Mouse (Mus musculus) liver, embryonic 15.5 days (tissue): ENCODE data around the gene Hspb3. TPM values are rescaled to one million over a fixed set of nuclear protein-coding genes. Genes with fewer than 3 reads are reported as not detected.

Experiments
- ATAC-seq: fragments of 200-750 bp; cut with Nextera tagmentation; 2 replicates; pipeline ENCODE4 v1.8.0; 2017; ENCODE audit warnings: moderate number of reproducible peaks, mild to moderate bottlenecking, moderate library complexity; ENCODE audit not compliant: insufficient read depth
- H3K27ac ChIP-seq: fragments of 300-500 bp; sonication (generic); replicated peaks from 2 replicates; pipeline ENCODE4 v1.5.1; 2015; ENCODE audit warnings: mild to moderate bottlenecking, inconsistent platforms
- H3K27me3 ChIP-seq: fragments of 300-500 bp; sonication (generic); 2 replicates; pipeline ENCODE4 v1.6.1; 2015; ENCODE audit warnings: mild to moderate bottlenecking, inconsistent platforms
- H3K36me3 ChIP-seq: fragments of 300-500 bp; sonication (generic); replicated peaks from 2 replicates; pipeline ENCODE4 v1.6.1; 2015; ENCODE audit warnings: moderate library complexity, mild to moderate bottlenecking, inconsistent platforms
- H3K4me1 ChIP-seq: fragments of 300-500 bp; sonication (generic); replicated peaks from 2 replicates; pipeline ENCODE4 v1.6.1; 2015; ENCODE audit warnings: inconsistent platforms
- H3K4me2 ChIP-seq: fragments of 300-500 bp; sonication (generic); 2 replicates; pipeline ENCODE4 v1.6.1; 2015; ENCODE audit warnings: moderate library complexity, mild to moderate bottlenecking, inconsistent platforms
- H3K4me3 ChIP-seq: fragments of 300-500 bp; sonication (generic); replicated peaks from 2 replicates; pipeline ENCODE4 v1.5.1; 2015; ENCODE audit warnings: mild to moderate bottlenecking, inconsistent platforms
- H3K9ac ChIP-seq: fragments of 300-500 bp; sonication (generic); 2 replicates; pipeline ENCODE4 v1.6.1; 2015; ENCODE audit warnings: moderate library complexity, mild to moderate bottlenecking, inconsistent platforms
- H3K9me3 ChIP-seq: fragments of 300-500 bp; sonication (generic); replicated peaks from 2 replicates; pipeline ENCODE4 v1.6.1; 2016; ENCODE audit warnings: inconsistent platforms
- WGBS: fragments of 180-500 bp; shearing (Covaris S2); methylation state at CpG from one replicate; pipeline ENCODE4 v1.1.7; 2015; ENCODE audit warnings: mixed read lengths; ENCODE audit not compliant: insufficient replicate concordance; 5-methylcytosine and 5-hydroxymethylcytosine counted together
- polyA plus RNA-seq: library from polyadenylated mRNA; unstranded; fragments of >200 nt; fragmentation: Nextera tagmentation; extraction: Ambion mirVana; gene quantifications from 2 replicates; pipeline ENCODE4 v1.2.1, GENCODE M21; 2015

The Hspb3 gene
- polyA plus RNA-seq, 1 experiment from 2014 or later = 1.2 TPM

GRCm38 (mm10) chr13:113682821-113683220 is 19.3 kb upstream of the Hspb3 start:
- Histone ChIP-seq H3K4me3 (no peak overlapping the region), H3K9ac (no peak overlapping the region), H3K4me1 (no peaks in the 10 kb centered on the region), H3K4me2 (no peak overlapping the region), H3K36me3 (no peaks in the 10 kb centered on the region), H3K27ac (no peak overlapping the region), H3K9me3 (no peaks in the 10 kb centered on the region), H3K27me3 (no peaks in the 10 kb centered on the region)
- ATAC-seq = no peak
- WGBS = 74% methylated on average over 5 of the region's 5 CpGs

GRCm38 (mm10) chr13:113680646-113681045 is 17.2 kb upstream of the Hspb3 start:
- Histone ChIP-seq H3K9ac (no peak overlapping the region), H3K4me2 (no peak overlapping the region), H3K27me3 (no peaks in the 10 kb centered on the region), H3K36me3 (no peaks in the 10 kb centered on the region), H3K4me3 (no peak overlapping the region), H3K4me1 (no peaks in the 10 kb centered on the region), H3K27ac (no peak overlapping the region), H3K9me3 (no peaks in the 10 kb centered on the region)
- no peak for ATAC-seq
- 68% methylated on average over 7 of the region's 7 CpGs for WGBS

GRCm38 (mm10) chr13:113669459-113670077 is 6.1 kb upstream of the Hspb3 start:
- Histone ChIP-seq H3K9ac (no peak overlapping the region), H3K36me3 (no peaks in the 10 kb centered on the region), H3K27ac (no peak overlapping the region), H3K27me3 (no peaks in the 10 kb centered on the region), H3K4me1 (no peaks in the 10 kb centered on the region), H3K9me3 (no peaks in the 10 kb centered on the region), H3K4me3 (no peak overlapping the region), H3K4me2 (no peak overlapping the region)
- no peak for ATAC-seq
- 33% methylated on average over 10 of the region's 10 CpGs for WGBS

- H3K27me3 ChIP-seq = no peaks in the 10 kb centered on the region
- H3K9ac ChIP-seq = no peak overlapping the region
- H3K9me3 ChIP-seq = no peaks in the 10 kb centered on the region
- 63% methylated on average over 7 of the region's 7 CpGs for WGBS
- H3K36me3 ChIP-seq = no peaks in the 10 kb centered on the region
- no peak overlapping the region for H3K27ac ChIP-seq
- no peaks in the 10 kb centered on the region for H3K4me1 ChIP-seq
- no peak overlapping the region for H3K4me2 ChIP-seq
- no peak overlapping the region for H3K4me3 ChIP-seq
- no peak for ATAC-seq
Measured at GRCm38 (mm10) chr13:113663883-113664282, 407 bp upstream of the Hspb3 start.

- ATAC-seq = no peak
- Histone ChIP-seq H3K4me1 (no peaks in the 10 kb centered on the region), H3K9ac (no peak overlapping the region), H3K4me2 (no peak overlapping the region), H3K4me3 (no peak overlapping the region), H3K27me3 (no peaks in the 10 kb centered on the region), H3K36me3 (no peaks in the 10 kb centered on the region), H3K9me3 (no peaks in the 10 kb centered on the region), H3K27ac (no peak overlapping the region)
- WGBS = 66% methylated on average over 7 of the region's 7 CpGs
Measured at GRCm38 (mm10) chr13:113661826-113662271, 1.6 kb downstream of the Hspb3 start.

GRCm38 (mm10) chr13:113660576-113661310 is 2.7 kb downstream of the Hspb3 start:
- ATAC-seq = no peak
- Histone ChIP-seq H3K27ac (no peak overlapping the region), H3K9me3 (no peaks in the 10 kb centered on the region), H3K36me3 (no peaks in the 10 kb centered on the region), H3K9ac (no peak overlapping the region), H3K4me1 (no peaks in the 10 kb centered on the region), H3K4me3 (no peak overlapping the region), H3K27me3 (no peaks in the 10 kb centered on the region), H3K4me2 (no peak overlapping the region)
- WGBS = 65% methylated on average over 9 of the region's 9 CpGs

- H3K27me3 ChIP-seq = no peaks in the 10 kb centered on the region
- H3K9me3 ChIP-seq = no peaks in the 10 kb centered on the region
- no peak overlapping the region for H3K4me3 ChIP-seq
- H3K4me1 ChIP-seq = no peaks in the 10 kb centered on the region
- H3K27ac ChIP-seq = no peak overlapping the region
- no peak overlapping the region for H3K4me2 ChIP-seq
- no peak overlapping the region for H3K9ac ChIP-seq
- no peak for ATAC-seq
- WGBS = 47% methylated on average over 7 of the region's 7 CpGs
- H3K36me3 ChIP-seq = no peaks in the 10 kb centered on the region
Measured at GRCm38 (mm10) chr13:113657204-113657603, 6.3 kb downstream of the Hspb3 start.

GRCm38 (mm10) chr13:113656639-113657038 is 6.8 kb downstream of the Hspb3 start:
- Histone ChIP-seq H3K4me1 (no peaks in the 10 kb centered on the region), H3K36me3 (no peaks in the 10 kb centered on the region), H3K9me3 (no peaks in the 10 kb centered on the region), H3K9ac (no peak overlapping the region), H3K4me3 (no peak overlapping the region), H3K27me3 (no peaks in the 10 kb centered on the region), H3K27ac (no peak overlapping the region), H3K4me2 (no peak overlapping the region)
- WGBS = 61% methylated on average over 4 of the region's 4 CpGs
- ATAC-seq = no peak

GRCm38 (mm10) chr13:113655511-113655910 is 8.0 kb downstream of the Hspb3 start:
- Histone ChIP-seq H3K9ac (no peak overlapping the region), H3K4me1 (no peaks in the 10 kb centered on the region), H3K4me3 (no peak overlapping the region), H3K9me3 (no peaks in the 10 kb centered on the region), H3K36me3 (no peaks in the 10 kb centered on the region), H3K4me2 (no peak overlapping the region), H3K27ac (no peak overlapping the region), H3K27me3 (no peaks in the 10 kb centered on the region)
- no peak for ATAC-seq
- 79% methylated on average over 4 of the region's 4 CpGs for WGBS

- Histone ChIP-seq H3K9me3 (no peaks in the 10 kb centered on the region), H3K4me1 (no peaks in the 10 kb centered on the region), H3K9ac (no peak overlapping the region), H3K4me2 (no peak overlapping the region), H3K4me3 (no peak overlapping the region), H3K27ac (no peak overlapping the region), H3K27me3 (no peaks in the 10 kb centered on the region), H3K36me3 (no peaks in the 10 kb centered on the region)
- WGBS = 71% methylated on average over 11 of the region's 11 CpGs
- ATAC-seq = no peak
Measured at GRCm38 (mm10) chr13:113640944-113641597, 22.4 kb downstream of the Hspb3 start.

GRCm38 (mm10) chr13:113638914-113639313 is 24.6 kb downstream of the Hspb3 start:
- no peaks in the 10 kb centered on the region for H3K9me3 ChIP-seq
- no peak overlapping the region for H3K27ac ChIP-seq
- no peaks in the 10 kb centered on the region for H3K27me3 ChIP-seq
- WGBS = 14% methylated on average over 7 of the region's 7 CpGs
- H3K4me3 ChIP-seq = no peak overlapping the region
- H3K4me2 ChIP-seq = no peak overlapping the region
- H3K4me1 ChIP-seq = peaks cover 5% of the 10 kb centered on the region; the same call in 1 of the 2 replicates
- ATAC-seq = no peak
- no peak overlapping the region for H3K9ac ChIP-seq
- no peaks in the 10 kb centered on the region for H3K36me3 ChIP-seq
